Mouse (Mus musculus) thymus, adult 2 months (tissue): ENCODE measurements around the gene Pdzd11. TPM values are rescaled to one million over a fixed set of nuclear protein-coding genes. Genes with fewer than 3 reads are reported as not detected.

Experiments
- DNase-seq: peaks from one replicate; pipeline ENCODE4 v3.0.0; 2021
- H3K27ac ChIP-seq: fragments of 200-500 bp; 2 replicates; pipeline ENCODE4 v1.5.1; 2012; ENCODE audit warnings: low read length, control low read depth; ENCODE audit not compliant: control insufficient read depth, insufficient read depth
- H3K27me3 ChIP-seq: fragments of 200-500 bp; 2 replicates; pipeline ENCODE4 v1.6.1; 2012; ENCODE audit warnings: mild to moderate bottlenecking, low read length, moderate library complexity, mixed read lengths; ENCODE audit not compliant: control insufficient read depth, insufficient read depth
- H3K36me3 ChIP-seq: fragments of 200-500 bp; 2 replicates; pipeline ENCODE4 v1.6.1; 2012; ENCODE audit warnings: mild to moderate bottlenecking, low read length, moderate library complexity; ENCODE audit not compliant: control insufficient read depth, insufficient read depth
- H3K4me1 ChIP-seq: fragments of 200-500 bp; replicated peaks from 2 replicates; pipeline ENCODE4 v1.6.1; 2012; ENCODE audit warnings: low read length; ENCODE audit not compliant: control insufficient read depth, insufficient read depth
- H3K4me3 ChIP-seq: fragments of 200-500 bp; 2 replicates; pipeline ENCODE4 v1.5.1; 2012; ENCODE audit warnings: mild to moderate bottlenecking, low read length, control low read depth, moderate library complexity; ENCODE audit not compliant: control insufficient read depth, insufficient read depth
- CTCF ChIP-seq: fragments of 200-500 bp; IDR thresholded peaks from 2 replicates; pipeline ENCODE4 v1.5.1; 2012; ENCODE audit warnings: mild to moderate bottlenecking, control low read depth, low read length, moderate library complexity, borderline replicate concordance; ENCODE audit not compliant: control insufficient read depth, poor library complexity, insufficient read depth; ENCODE audit errors: extremely low read depth
- POLR2A ChIP-seq: fragments of 200-500 bp; IDR thresholded peaks from 2 replicates; pipeline ENCODE4 v1.6.1; 2012; ENCODE audit warnings: mild to moderate bottlenecking, low read length, control low read depth, moderate library complexity; ENCODE audit not compliant: control insufficient read depth, poor library complexity, insufficient read depth; ENCODE audit errors: extremely low read depth
- WGBS: fragments of 180-500 bp; shearing (Covaris S2); methylation state at CpG from one replicate; pipeline ENCODE4 v1.1.7; 2018; 5-methylcytosine and 5-hydroxymethylcytosine counted together
- polyA plus RNA-seq: library from polyadenylated mRNA; depleted of rRNA; stranded (reverse); fragments of >200 nt; gene quantifications from 2 replicates; pipeline ENCODE4 v1.2.3, GENCODE M21; 2012; rRNA removed

Pdzd11 gene
- 16.8 and 20.6 TPM in 2 replicates for polyA plus RNA-seq

DNA sequence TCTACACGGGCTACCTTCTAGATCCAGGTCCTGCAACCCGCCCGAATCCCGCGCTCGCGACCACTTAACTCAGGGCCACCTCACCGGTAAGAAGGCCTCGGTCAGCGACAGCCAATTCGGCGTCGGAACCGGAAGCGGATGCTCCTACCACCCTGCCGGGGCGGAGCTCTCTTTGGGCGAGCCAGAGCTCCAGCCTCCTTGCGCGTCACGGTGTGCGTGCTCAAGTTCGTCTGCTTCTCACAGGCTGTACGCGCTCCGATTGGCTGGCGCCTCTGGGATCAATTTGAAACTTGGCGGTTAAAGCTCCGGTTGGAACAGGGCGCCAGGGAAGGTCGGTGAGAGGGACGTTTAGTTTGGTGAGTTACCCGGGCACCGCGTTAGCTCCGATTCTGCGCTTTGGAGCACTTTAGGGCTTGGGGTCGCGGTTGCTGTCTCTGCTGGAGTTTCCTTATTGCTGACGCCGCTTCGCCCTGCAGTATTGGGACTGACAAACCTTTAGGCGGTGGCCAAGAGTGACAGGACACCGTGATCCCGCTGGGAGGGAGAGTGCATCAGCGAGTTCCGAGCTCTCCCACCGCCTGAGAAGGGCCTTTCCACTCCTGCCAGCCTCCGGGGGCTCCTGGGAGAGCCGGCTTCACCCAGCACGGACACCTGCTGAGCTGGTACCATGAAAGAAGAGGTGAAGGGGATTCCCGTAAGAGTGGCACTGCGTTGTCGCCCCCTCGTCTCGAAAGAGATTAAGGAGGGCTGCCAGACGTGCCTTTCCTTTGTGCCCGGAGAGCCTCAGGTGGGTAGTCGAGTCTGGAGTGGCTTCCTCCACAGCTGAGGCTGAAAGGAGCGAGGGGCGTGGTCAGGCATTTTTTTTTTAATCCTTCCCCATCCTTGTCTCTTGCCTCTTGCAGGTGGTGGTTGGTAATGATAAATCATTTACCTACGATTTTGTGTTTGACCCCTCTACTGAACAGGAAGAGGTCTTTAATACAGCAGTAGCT is at the start of gene Pdzd11:
Pdzd11 (minus strand) TSS at position 767 of the 992 bp plus-strand sequence.
- peak; percentile 83 for DNase-seq
- peak within 1 kb of the TSS; percentile 32; the same call in 1 of the 2 replicates for H3K27ac ChIP-seq
- peak within 1 kb of the TSS; percentile 54 for H3K4me3 ChIP-seq
- WGBS = 2% methylated on average over 62 of the region's 62 CpGs
- H3K4me1 ChIP-seq = peaks cover 3% of the 10 kb centered on the region; the same call in 1 of the 2 replicates
- TF ChIP-seq POLR2A (peak; percentile 61), CTCF (no peak)
- 0 out of 2 replicates have a peak, but pooled peaks cover 3% of the 10 kb centered on the region for H3K36me3 ChIP-seq
- H3K27me3 ChIP-seq = no peaks in the 10 kb centered on the region

DNA sequence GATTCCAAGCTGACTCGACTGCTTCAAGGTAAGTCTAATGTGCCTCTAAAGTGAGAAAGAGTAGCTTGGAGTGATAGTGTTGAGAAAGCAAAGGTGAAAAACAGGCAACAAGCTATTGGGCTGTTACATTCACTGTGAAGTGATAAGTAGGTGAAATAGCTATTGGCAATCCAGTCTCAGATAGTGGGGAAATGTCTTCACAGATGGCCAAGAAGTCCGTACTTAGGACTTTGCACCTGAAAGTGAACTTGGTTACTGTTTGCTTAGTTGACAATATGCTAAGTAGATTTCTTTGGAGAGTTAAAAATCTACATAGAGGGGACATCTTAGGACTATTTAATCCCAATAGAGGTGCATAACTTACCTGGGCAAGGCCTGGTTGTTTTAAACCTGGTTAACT is 38.5 kb upstream of the Pdzd11 start:
- 98% methylated on average over 2 of the region's 2 CpGs for WGBS
- H3K27me3 ChIP-seq = no peaks in the 10 kb centered on the region
- no peak overlapping the region for H3K27ac ChIP-seq
- no peaks in the 10 kb centered on the region for H3K4me1 ChIP-seq
- no peak for TF ChIP-seq CTCF
- no peak for TF ChIP-seq POLR2A
- H3K36me3 ChIP-seq = no peaks in the 10 kb centered on the region
- DNase-seq = no peak
- no peak overlapping the region for H3K4me3 ChIP-seq

DNA sequence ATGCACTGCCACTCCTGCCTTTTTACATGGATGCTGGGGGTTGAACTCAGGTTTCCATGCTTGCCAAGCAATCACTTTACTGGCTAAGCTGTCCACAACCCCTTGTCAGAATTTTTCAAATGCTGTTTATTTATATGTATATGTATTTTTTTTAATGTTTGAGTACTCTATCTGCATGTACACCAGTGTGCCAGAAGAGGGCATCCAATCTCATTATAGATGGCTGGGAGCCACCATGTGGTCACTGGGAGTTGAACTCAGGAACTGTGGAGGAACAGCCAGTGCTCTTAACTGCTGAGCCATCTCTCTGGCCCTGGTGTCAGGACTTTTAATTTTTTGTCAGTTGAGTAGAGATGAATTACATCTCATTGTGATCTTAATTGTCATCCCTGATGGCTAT is 26.5 kb upstream of the Pdzd11 start:
- Histone ChIP-seq H3K27me3 (no peaks in the 10 kb centered on the region), H3K4me1 (no peaks in the 10 kb centered on the region), H3K4me3 (no peak overlapping the region), H3K36me3 (no peaks in the 10 kb centered on the region), H3K27ac (no peak overlapping the region)
- TF ChIP-seq POLR2A (no peak), CTCF (no peak)
- peak; percentile 1 for DNase-seq

DNA sequence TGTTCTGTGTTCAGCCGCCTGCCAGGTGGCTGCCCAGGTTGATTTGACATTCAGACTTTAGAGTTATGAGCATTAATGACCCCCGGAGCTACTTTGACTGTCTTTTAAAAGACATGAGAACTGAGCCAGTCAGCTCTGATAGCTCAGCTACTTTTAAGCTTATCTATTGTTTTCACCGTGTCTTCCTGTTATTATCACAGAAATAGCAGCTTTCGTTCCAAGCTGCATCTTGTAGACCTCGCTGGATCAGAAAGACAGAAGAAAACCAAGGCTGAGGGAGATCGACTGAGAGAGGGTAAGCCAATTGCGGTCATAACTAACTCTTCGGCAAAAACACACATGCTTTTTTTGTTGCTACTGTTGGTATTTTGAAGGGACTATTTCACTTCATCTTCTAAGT is 12.1 kb upstream of the Pdzd11 start:
- Histone ChIP-seq H3K4me1 (no peaks in the 10 kb centered on the region), H3K27me3 (no peaks in the 10 kb centered on the region), H3K4me3 (no peak overlapping the region), H3K36me3 (peaks cover 16% of the 10 kb centered on the region; the same call in 1 of the 2 replicates), H3K27ac (no peak overlapping the region)
- 98% methylated on average over 8 of the region's 8 CpGs for WGBS
- DNase-seq = no peak
- TF ChIP-seq CTCF (no peak), POLR2A (no peak)

DNA sequence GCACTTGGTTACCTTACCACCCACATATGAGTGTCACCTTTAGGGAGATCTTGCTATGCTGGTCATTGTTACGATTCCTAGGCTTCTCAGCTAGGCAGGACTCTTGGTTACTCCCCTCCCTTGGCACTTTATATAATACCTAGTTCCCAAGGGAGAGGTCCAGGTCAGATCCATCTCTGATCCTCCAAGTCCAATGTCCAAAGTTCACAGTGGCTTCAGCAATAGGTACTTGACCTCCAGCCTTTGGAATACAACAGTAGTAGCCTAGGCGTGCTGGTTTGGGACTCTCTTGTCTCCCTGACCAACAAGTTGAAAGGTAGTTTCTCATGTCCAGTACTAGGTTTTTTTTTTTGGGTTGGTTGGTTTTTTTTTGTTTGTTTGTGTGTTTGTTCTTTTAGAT is 2.7 kb upstream of the Pdzd11 start:
- no peaks in the 10 kb centered on the region for H3K27me3 ChIP-seq
- H3K4me3 ChIP-seq = no peak overlapping the region
- no peaks in the 10 kb centered on the region for H3K36me3 ChIP-seq
- DNase-seq = no peak
- peaks cover 3% of the 10 kb centered on the region; the same call in 1 of the 2 replicates for H3K4me1 ChIP-seq
- TF ChIP-seq POLR2A = no peak
- TF ChIP-seq CTCF = no peak
- H3K27ac ChIP-seq = no peak overlapping the region
- WGBS = 100% methylated on average over 2 of the region's 2 CpGs

DNA sequence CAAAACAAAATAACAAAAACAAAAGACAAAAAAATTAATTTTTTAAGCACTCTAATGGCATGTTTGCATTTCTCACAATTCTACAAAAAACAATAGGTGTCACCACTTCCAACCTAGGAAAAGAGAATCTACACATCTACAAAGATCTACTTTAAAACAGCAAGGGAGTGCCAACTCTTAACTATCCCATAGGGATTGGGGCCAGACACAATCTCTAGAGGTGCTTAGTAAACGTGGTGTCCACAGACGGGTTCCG is 894 bp downstream of the Pdzd11 start, which contains the start of gene Kif4:
Kif4 (plus strand) TSS at position 192 of the 256 bp plus-strand sequence.
- Histone ChIP-seq H3K27me3 (no peaks in the 10 kb centered on the region), H3K27ac (peak within 1 kb of the TSS; percentile 32; the same call in 1 of the 2 replicates), H3K4me3 (peak within 1 kb of the TSS; percentile 54), H3K36me3 (0 out of 2 replicates have a peak, but pooled peaks cover 3% of the 10 kb centered on the region), H3K4me1 (peaks cover 3% of the 10 kb centered on the region; the same call in 1 of the 2 replicates)
- TF ChIP-seq CTCF (no peak), POLR2A (no peak)
- 6% methylated on average over 3 of the region's 3 CpGs for WGBS
- DNase-seq = no peak

DNA sequence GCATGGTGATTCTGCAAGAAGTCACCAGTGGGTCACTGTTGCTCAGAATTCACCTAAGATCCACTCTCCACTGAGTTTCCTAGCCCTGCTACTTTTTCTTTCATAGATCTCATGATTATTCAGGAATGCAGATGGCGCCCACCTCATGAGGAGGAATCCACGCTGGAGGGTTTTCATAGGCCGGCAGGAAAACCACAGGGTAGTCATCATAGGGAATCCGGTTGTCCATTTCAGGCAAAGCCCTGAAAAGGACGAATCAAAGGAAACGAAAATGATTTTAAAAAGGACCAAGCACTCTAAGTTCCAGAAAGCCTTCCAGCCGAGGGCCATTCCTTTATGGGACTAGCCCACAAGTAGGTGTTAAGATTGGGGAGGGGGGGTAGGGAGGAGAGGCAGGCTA is 1.2 kb downstream of the Pdzd11 start:
- H3K27ac ChIP-seq = no peak overlapping the region
- no peak for DNase-seq
- H3K36me3 ChIP-seq = 0 out of 2 replicates have a peak, but pooled peaks cover 3% of the 10 kb centered on the region
- TF ChIP-seq POLR2A = no peak
- TF ChIP-seq CTCF = no peak
- H3K4me1 ChIP-seq = peaks cover 3% of the 10 kb centered on the region; the same call in 1 of the 2 replicates
- H3K27me3 ChIP-seq = no peaks in the 10 kb centered on the region
- 14% methylated on average over 7 of the region's 7 CpGs for WGBS
- H3K4me3 ChIP-seq = peak overlapping the region; percentile 15; the same call in 1 of the 2 replicates
